Mouse (Mus musculus) liver, embryonic 15.5 days (tissue): ENCODE data around the gene Slc46a3. TPM values are rescaled to one million over a fixed set of nuclear protein-coding genes. Genes with fewer than 3 reads are reported as not detected.
"Not testable (repeated sequence)": the region's sequence is repeated elsewhere in the genome, so short reads cannot be mapped to it uniquely, and the experiment has no call there.

Source experiments
- ATAC-seq: fragments of 200-750 bp; cut with Nextera tagmentation; 2 replicates; pipeline ENCODE4 v1.8.0; 2017; ENCODE audit warnings: moderate number of reproducible peaks, mild to moderate bottlenecking, moderate library complexity; ENCODE audit not compliant: insufficient read depth
- H3K27ac ChIP-seq: fragments of 300-500 bp; sonication (generic); replicated peaks from 2 replicates; pipeline ENCODE4 v1.5.1; 2015; ENCODE audit warnings: mild to moderate bottlenecking, inconsistent platforms
- H3K27me3 ChIP-seq: fragments of 300-500 bp; sonication (generic); 2 replicates; pipeline ENCODE4 v1.6.1; 2015; ENCODE audit warnings: mild to moderate bottlenecking, inconsistent platforms
- H3K36me3 ChIP-seq: fragments of 300-500 bp; sonication (generic); replicated peaks from 2 replicates; pipeline ENCODE4 v1.6.1; 2015; ENCODE audit warnings: moderate library complexity, mild to moderate bottlenecking, inconsistent platforms
- H3K4me1 ChIP-seq: fragments of 300-500 bp; sonication (generic); replicated peaks from 2 replicates; pipeline ENCODE4 v1.6.1; 2015; ENCODE audit warnings: inconsistent platforms
- H3K4me2 ChIP-seq: fragments of 300-500 bp; sonication (generic); 2 replicates; pipeline ENCODE4 v1.6.1; 2015; ENCODE audit warnings: moderate library complexity, mild to moderate bottlenecking, inconsistent platforms
- H3K4me3 ChIP-seq: fragments of 300-500 bp; sonication (generic); replicated peaks from 2 replicates; pipeline ENCODE4 v1.5.1; 2015; ENCODE audit warnings: mild to moderate bottlenecking, inconsistent platforms
- H3K9ac ChIP-seq: fragments of 300-500 bp; sonication (generic); 2 replicates; pipeline ENCODE4 v1.6.1; 2015; ENCODE audit warnings: moderate library complexity, mild to moderate bottlenecking, inconsistent platforms
- H3K9me3 ChIP-seq: fragments of 300-500 bp; sonication (generic); replicated peaks from 2 replicates; pipeline ENCODE4 v1.6.1; 2016; ENCODE audit warnings: inconsistent platforms
- WGBS: fragments of 180-500 bp; shearing (Covaris S2); methylation state at CpG from one replicate; pipeline ENCODE4 v1.1.7; 2015; ENCODE audit warnings: mixed read lengths; ENCODE audit not compliant: insufficient replicate concordance; 5-methylcytosine and 5-hydroxymethylcytosine counted together
- polyA plus RNA-seq: library from polyadenylated mRNA; unstranded; fragments of >200 nt; fragmentation: Nextera tagmentation; extraction: Ambion mirVana; gene quantifications from 2 replicates; pipeline ENCODE4 v1.2.1, GENCODE M21; 2015

Gene Slc46a3
- polyA plus RNA-seq, 1 experiment from 2014 or later = 15.2 TPM

DNA sequence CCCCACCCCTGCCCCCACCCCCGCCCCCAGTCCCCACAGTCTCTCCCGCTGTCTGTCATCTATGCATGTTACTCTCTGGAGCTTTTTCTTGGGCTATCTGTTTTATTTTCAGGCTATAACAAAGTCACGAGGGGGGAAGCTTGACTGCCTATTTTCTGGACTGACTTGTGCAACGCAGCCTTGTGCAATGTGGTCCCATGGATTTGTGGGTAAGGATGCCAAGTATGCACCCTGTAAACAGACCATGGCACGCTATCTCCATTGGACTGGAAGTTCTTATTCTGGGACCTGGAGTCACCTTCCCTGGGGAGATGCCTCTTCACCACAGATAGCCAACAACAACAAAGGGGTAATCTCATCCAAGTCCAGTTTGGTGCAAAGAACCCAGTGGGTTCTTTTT lies 17.1 kb upstream of the Slc46a3 start:
- no peaks in the 10 kb centered on the region for H3K9me3 ChIP-seq
- H3K27me3 ChIP-seq = no peaks in the 10 kb centered on the region
- WGBS = 56% methylated on average over 5 of the region's 5 CpGs

DNA sequence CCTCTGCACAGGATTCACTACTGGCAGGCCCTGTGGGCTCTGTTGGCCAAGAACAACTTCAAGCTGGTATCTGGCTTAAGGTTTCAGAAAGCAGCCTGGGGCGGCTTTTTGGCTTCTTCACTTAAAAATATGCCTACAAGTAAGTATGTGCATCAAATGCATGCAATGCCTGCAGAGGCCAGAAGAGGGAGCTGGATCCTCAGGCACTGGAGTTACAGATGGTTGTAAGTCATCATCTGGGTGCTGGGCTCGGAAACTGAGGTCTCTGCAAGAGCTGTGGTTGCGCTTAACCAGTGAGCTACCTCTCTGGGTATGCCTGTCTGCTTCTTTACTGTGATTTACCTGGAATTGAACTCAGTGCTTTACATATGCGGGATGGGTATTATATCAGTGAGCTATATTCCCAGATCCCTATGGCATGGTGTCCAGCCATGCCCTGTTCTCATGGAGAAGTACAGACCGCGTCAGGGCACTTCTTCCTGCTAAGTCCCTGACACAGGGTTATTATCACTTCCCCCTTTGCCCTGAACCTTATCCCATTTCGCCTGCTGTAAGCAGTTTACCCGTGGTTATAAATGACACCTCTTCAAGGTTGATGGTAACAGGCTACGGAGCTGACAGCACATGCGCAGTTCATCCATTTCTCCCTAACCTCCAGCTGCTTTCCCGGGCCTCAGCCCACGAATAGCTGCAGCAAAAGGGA lies 16.3 kb upstream of the Slc46a3 start:
- H3K27ac ChIP-seq = no peak overlapping the region
- H3K27me3 ChIP-seq = no peaks in the 10 kb centered on the region
- H3K9ac ChIP-seq = no peak overlapping the region
- no peaks in the 10 kb centered on the region for H3K36me3 ChIP-seq
- H3K4me2 ChIP-seq = no peak overlapping the region
- ATAC-seq = no peak; the same call in 1 of the 2 replicates
- H3K4me3 ChIP-seq = no peak overlapping the region
- 59% methylated on average over 12 of the region's 12 CpGs for WGBS
- peaks cover 9% of the 10 kb centered on the region for H3K4me1 ChIP-seq
- H3K9me3 ChIP-seq = no peaks in the 10 kb centered on the region

More for the DNA sequence above, 17.1 kb upstream of the Slc46a3 start:
- no peak overlapping the region for H3K27ac ChIP-seq
- no peak overlapping the region for H3K4me2 ChIP-seq
- no peak overlapping the region for H3K9ac ChIP-seq
- H3K4me1 ChIP-seq = peaks cover 9% of the 10 kb centered on the region
- no peak for ATAC-seq
- H3K4me3 ChIP-seq = no peak overlapping the region
- H3K36me3 ChIP-seq = no peaks in the 10 kb centered on the region

DNA sequence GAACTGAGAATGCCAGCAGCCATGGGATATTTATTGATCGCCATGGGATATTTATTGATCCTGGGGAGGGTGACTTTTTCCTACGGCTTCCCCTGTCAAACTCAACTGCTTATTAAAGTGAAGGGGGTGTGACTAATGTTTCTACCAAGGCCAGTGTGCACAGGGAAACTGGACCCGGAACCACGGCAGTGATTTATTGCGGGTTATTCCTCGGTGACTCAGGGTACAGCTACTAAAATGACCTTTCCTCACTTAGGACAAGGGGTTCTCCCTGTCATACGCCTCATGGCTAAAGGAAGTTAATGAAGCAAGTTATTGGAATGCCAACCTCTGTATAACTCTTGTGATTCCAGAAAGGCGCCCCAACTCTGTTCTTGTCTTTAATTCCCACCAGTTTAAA lies 13.2 kb upstream of the Slc46a3 start:
- no peak overlapping the region for H3K9ac ChIP-seq
- H3K4me3 ChIP-seq = no peak overlapping the region
- WGBS = 72% methylated on average over 8 of the region's 8 CpGs
- no peaks in the 10 kb centered on the region for H3K9me3 ChIP-seq
- no peaks in the 10 kb centered on the region for H3K4me1 ChIP-seq
- ATAC-seq = no peak
- H3K27ac ChIP-seq = no peak overlapping the region
- H3K4me2 ChIP-seq = no peak overlapping the region
- H3K36me3 ChIP-seq = no peaks in the 10 kb centered on the region
- H3K27me3 ChIP-seq = no peaks in the 10 kb centered on the region

DNA sequence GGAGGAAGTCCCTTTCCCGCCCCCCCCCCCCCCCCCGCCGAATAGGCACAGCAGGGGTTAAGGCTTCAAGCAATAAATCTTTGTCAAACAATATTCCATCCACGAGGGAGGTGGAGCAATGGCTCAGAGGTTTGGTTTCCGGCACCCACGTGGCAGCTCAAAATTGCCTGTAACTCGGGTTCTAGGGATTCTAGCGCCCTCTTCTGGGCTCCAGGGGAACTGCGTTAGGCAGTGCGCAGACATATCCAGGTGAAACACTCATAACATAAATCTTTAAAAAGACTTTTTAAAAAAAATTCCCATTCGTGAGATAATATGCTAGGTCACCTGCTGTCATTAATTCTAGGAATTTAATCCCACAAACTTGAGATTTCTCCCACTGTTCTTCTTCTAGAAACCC lies 12.5 kb upstream of the Slc46a3 start:
- no peak overlapping the region for H3K27ac ChIP-seq
- no peak overlapping the region for H3K4me2 ChIP-seq
- H3K36me3 ChIP-seq = no peaks in the 10 kb centered on the region
- 54% methylated on average over 11 of the region's 11 CpGs for WGBS
- no peaks in the 10 kb centered on the region for H3K27me3 ChIP-seq
- H3K4me3 ChIP-seq = no peak overlapping the region
- no peak overlapping the region for H3K9ac ChIP-seq
- H3K9me3 ChIP-seq = no peaks in the 10 kb centered on the region
- peaks cover 5% of the 10 kb centered on the region; the same call in 1 of the 2 replicates for H3K4me1 ChIP-seq
- ATAC-seq = no peak

DNA sequence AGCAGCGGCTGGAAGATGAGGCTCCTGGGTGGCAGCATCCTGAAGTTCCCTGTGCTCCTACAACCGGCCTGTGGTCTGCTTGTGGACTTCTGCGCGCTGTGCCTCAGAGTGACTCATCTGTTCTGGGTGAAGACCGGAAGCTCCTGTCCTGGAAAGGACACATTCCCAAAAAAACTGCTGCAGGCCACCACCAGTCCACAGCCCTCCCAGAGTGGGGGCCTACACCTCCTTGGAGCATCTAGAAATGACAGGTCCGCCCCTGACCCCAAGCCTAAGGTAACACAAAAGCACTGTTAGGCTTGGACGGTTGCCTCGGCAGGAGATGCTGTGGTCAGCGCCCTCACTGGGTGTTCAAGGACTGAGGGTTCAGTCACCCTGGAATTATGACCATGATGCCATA lies 8.6 kb upstream of the Slc46a3 start:
- Histone ChIP-seq H3K4me1 (peaks cover 8% of the 10 kb centered on the region; the same call in 1 of the 2 replicates), H3K27ac (no peak overlapping the region), H3K4me2 (no peak overlapping the region), H3K36me3 (no peaks in the 10 kb centered on the region), H3K27me3 (no peaks in the 10 kb centered on the region), H3K4me3 (no peak overlapping the region), H3K9ac (no peak overlapping the region), H3K9me3 (no peaks in the 10 kb centered on the region)
- no peak for ATAC-seq
- 76% methylated on average over 9 of the region's 9 CpGs for WGBS

DNA sequence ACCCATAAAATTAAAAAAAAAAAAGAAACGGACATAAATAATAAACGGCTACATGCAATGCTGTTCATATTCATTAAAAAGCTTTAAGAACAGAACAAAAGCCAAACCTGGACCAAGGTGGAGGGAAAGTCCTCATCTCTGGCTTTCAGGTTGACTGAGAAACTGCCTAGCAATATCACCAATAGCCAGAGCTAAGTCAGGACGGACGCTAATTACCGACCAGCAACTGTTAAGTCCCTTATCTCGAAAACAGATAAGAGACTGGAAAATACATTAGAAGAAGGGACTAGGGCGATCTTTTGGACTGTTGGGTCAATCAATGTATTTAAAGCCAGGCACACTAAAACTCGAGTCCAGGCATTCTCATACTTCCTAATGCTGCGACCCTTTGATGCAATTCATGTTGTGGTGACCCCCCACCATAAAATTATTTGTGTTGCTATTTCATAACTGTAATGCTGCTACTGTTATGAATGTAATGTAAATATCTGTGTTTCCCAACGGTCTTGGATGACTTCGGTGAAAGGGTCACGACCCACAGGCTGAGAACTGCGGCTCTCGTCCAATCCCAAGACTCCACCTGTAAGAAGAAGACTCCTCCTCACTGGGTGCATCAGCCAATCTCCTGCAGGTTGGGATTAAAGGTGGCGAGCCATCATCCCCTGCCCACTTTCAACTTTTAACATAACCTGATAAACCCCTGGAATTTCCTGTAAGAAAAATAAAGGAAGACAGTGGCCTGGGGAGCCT lies 7.6 kb upstream of the Slc46a3 start:
- ATAC-seq = no peak
- H3K4me2 ChIP-seq = no peak overlapping the region
- peaks cover 8% of the 10 kb centered on the region; the same call in 1 of the 2 replicates for H3K4me1 ChIP-seq
- 46% methylated on average over 15 of the region's 15 CpGs for WGBS
- no peaks in the 10 kb centered on the region for H3K36me3 ChIP-seq
- no peaks in the 10 kb centered on the region for H3K9me3 ChIP-seq
- no peaks in the 10 kb centered on the region for H3K27me3 ChIP-seq
- H3K9ac ChIP-seq = no peak overlapping the region
- H3K27ac ChIP-seq = no peak overlapping the region
- H3K4me3 ChIP-seq = no peak overlapping the region

DNA sequence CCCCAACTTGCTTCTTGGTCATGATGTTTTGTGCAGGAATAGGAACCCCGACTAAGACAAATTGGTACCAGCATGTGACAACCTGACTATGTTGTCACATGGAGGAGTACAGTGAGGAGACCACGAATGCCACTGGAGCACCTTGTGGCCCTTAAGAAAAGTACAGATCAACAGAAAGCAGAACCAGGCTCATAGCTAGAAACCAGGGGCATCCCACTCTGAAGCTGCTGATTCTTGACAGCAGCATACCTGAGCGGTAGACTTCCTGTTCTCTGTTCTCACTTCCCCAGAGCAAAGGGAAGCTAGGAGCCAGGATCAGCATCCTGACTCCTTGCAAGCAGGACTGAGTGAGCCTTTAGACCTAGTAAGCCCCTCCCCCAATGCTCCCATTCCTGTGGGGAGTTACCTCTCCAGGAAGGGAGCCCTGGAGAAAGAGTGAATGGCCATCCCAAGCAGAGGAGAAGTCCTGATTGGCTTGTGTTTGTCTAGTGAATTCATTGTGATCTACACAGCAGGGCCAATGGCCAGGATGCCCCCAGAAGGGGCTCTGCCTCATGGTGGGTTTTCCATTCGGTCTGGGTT lies 4.4 kb upstream of the Slc46a3 start:
- H3K9me3 ChIP-seq = no peaks in the 10 kb centered on the region

DNA sequence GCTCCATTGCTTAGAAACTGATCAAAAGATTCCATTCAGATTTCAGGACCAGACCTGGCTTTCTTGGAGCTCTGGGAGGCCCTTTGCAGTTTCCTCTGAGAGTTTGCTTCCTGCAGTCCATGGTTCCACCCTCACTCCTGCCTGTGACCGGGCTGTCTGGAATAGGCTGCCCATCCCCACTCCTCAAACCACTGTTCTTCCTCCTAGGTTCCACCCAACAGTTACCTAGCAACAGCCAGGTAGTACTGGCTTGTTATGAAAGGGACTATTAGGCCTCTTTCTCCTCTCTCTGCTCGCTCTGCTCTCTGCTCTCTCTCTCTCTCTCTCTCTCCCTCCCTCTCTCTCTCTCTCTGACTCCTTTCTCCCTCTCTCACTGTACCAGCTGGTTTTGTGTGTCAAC lies 3.6 kb upstream of the Slc46a3 start:
- Histone ChIP-seq H3K36me3 (no peaks in the 10 kb centered on the region), H3K9me3 (no peaks in the 10 kb centered on the region), H3K9ac (no peak overlapping the region), H3K4me1 (peaks cover 30% of the 10 kb centered on the region), H3K27me3 (0 out of 2 replicates have a peak, but pooled peaks cover 3% of the 10 kb centered on the region), H3K27ac (no peak overlapping the region), H3K4me2 (no peak overlapping the region), H3K4me3 (no peak overlapping the region)
- ATAC-seq = no peak
- 55% methylated on average over 2 of the region's 2 CpGs for WGBS

More for the DNA sequence above, 4.4 kb upstream of the Slc46a3 start:
- Histone ChIP-seq H3K27ac (no peak overlapping the region), H3K27me3 (0 out of 2 replicates have a peak, but pooled peaks cover 3% of the 10 kb centered on the region), H3K4me3 (no peak overlapping the region), H3K4me2 (no peak overlapping the region), H3K36me3 (no peaks in the 10 kb centered on the region), H3K4me1 (peaks cover 23% of the 10 kb centered on the region), H3K9ac (no peak overlapping the region)
- ATAC-seq = no peak
- WGBS = 37% methylated on average over 4 of the region's 4 CpGs

DNA sequence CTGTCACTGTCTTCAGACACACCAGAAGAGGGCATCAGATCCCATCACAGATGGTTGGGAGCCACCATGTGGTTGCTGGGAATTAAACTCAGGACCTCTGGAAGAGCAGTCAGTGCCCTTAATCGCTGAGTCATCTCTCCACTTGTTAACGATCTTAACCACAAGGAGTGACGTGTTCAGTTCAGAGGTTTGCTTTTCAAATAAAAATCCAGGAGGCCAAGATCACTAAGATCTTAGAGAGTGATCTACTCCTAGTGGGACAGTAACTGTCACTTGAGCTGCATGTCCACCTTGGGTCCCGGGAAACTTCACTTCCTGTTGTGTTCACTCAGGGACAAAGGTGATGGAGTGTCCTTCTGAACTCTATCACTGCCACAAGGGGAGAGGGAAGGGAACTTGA lies 1.9 kb upstream of the Slc46a3 start:
- not testable (repeated sequence) for H3K9ac ChIP-seq, H3K9me3 ChIP-seq, H3K4me2 ChIP-seq, H3K36me3 ChIP-seq, H3K27me3 ChIP-seq, H3K27ac ChIP-seq, ATAC-seq, H3K4me3 ChIP-seq
- peaks cover 40% of the 10 kb centered on the region for H3K4me1 ChIP-seq
- WGBS = 24% methylated on average over 4 of the region's 4 CpGs

DNA sequence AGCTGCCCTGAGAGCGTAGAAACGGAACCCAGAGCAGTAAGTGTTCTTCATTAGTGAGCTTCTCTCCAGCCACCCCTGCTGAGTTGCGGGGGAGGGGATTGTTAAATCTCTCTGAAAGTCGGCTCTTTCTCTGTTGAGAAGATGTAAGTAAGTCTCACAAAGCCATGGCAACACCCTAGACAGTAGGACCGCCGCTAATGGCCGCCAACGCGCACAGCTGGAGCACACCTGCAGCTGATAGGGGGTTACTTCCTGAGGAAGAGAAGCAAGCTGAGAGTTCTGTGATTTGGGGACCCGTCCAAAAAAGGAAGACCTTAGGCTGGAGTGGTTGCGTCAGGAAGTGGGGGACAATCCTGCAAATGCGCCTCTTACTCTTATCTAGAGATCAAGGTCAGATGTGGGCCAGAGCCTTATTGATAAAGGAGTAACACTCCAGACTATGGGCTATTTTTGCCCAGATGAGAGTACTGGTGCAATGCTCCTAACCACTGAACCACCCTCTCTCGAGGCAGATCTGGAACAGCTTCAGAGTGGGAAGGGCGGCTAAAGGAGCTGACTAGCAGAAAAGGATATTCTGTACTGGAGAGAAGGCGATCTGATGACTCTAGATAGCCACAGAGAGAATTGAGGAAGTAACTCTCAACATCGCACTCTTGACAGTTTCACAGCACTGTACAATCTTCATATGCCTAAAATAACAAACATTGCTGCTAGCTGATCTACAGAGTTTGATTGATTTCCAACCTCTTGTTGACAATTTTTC lies 1.0 kb upstream of the Slc46a3 start:
- H3K4me1 ChIP-seq = peaks cover 48% of the 10 kb centered on the region
- H3K4me2 ChIP-seq = peak overlapping the region; percentile 82
- H3K9me3 ChIP-seq = no peaks in the 10 kb centered on the region
- ATAC-seq = no peak
- H3K27ac ChIP-seq = peak overlapping the region; percentile 51; the same call in 1 of the 2 replicates
- peaks cover 5% of the 10 kb centered on the region; the same call in 1 of the 2 replicates for H3K36me3 ChIP-seq
- peak overlapping the region; percentile 75 for H3K4me3 ChIP-seq
- peak overlapping the region; percentile 49 for H3K9ac ChIP-seq
- 5% methylated on average over 16 of the region's 16 CpGs for WGBS
- H3K27me3 ChIP-seq = 0 out of 2 replicates have a peak, but pooled peaks cover 3% of the 10 kb centered on the region
